Mouse (Mus musculus) adrenal gland, postnatal 0 days (tissue): Measurements from ENCODE around the gene Hapln1. TPM values are rescaled to one million over a fixed set of nuclear protein-coding genes. Genes with fewer than 3 reads are reported as not detected.

ENCODE experiments used
- polyA plus RNA-seq: library from polyadenylated mRNA; unstranded; fragments of >200 nt; fragmentation: Nextera tagmentation; extraction: Ambion mirVana; gene quantifications from 2 replicates; pipeline ENCODE4 v1.2.1, GENCODE M21; 2015

Gene Hapln1
- 1.0 and 1.8 TPM in 2 replicates for polyA plus RNA-seq

DNA sequence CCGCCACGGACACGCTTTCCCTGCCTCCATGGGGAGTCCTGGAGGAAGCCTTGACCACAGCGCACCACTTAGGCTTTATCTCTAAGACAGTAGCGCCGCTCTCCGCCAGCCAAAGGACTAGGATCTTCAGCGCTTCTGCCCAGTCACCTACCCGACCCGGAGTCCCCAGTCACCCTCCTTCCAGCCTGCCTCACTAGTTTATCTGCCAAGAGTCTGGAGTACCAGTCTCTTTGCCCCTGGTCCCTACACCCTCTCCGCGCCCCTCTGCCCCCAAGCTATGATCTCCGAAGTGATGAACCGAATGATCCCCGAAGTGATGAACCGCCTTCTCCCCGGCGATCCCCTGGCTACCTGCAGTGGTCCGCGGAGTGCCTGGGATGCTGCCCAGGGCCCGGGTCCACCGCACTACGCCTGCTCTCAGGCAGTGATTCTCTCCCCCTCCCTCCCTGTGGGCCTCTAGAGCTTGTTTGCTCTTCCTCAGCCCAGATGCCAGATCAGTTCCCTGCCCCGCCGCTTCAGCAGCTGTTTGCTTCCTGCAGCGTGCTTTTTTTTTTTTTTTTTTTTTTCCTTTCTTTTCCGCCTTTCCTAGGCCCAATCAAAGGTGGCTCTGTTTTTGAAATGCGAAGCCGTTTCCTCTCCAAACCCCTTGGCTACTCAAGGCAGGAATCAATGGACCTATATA lies at the start of gene Hapln1:
Gene Hapln1 (plus strand): TSS at position 592 of the 682 bp plus-strand sequence.

Other genes with a start within 250 kb of the Hapln1 start
- gene Vcan, start 202.7 kb downstream of the Hapln1 start, polyA plus RNA-seq, result 13.3 and 14.6 TPM in 2 replicates